In genomic region chr1:67042583-67042982, GRCm38 (mm10) we compare ENCODE assay signal across 28 mouse cellular contexts. TPM values are rescaled to one million over a fixed set of nuclear protein-coding genes. Genes with fewer than 3 reads are reported as not detected.
DNase-seq lines count a peak whose midpoint lies in the region; ATAC-seq and TF ChIP-seq lines count a peak whose summit lies in the region.
"Had no signal": no experiment of that assay in that cellular context is flagged by ENCODE, and none has a peak within 500 bp of the region (broad histone marks: within the 10 kb centered on the region; RNA-seq: fewer than 3 reads in every experiment).

No protein-coding gene starts in this region.

- TF ChIP-seq EP300 in liver, postnatal 0 days (IDR thresholded peaks at IDR 0.05; ENCODE audit: low read depth), result no peak

- H3K4me1 ChIP-seq in heart, embryonic 10.5 days, result peaks cover 6% of the 10 kb centered on the region; the same call in 1 of the 2 replicates
- peaks cover 13% of the 10 kb centered on the region for H3K4me1 ChIP-seq in liver, postnatal 0 days (ENCODE audit: insufficient read depth)
- H3K4me1 ChIP-seq in liver, embryonic 12.5 days, result peaks cover 17% of the 10 kb centered on the region

- H3K27me3 ChIP-seq in heart, embryonic 10.5 days (ENCODE audit: insufficient read depth, poor library complexity, severe bottlenecking), result no peaks in the 10 kb centered on the region
- no peaks in the 10 kb centered on the region for H3K27me3 ChIP-seq in liver, postnatal 0 days (ENCODE audit: insufficient read depth, low read length)
- H3K27me3 ChIP-seq in liver, embryonic 12.5 days (replicated peaks), result no peaks in the 10 kb centered on the region
- H3K27me3 ChIP-seq: CH12.LX; embryonic facial prominence, embryonic 13.5 days; forebrain, embryonic 15.5 days; hindbrain, embryonic 12.5 days; hindbrain, embryonic 15.5 days; intestine, embryonic 15.5 days; Patski had no signal

- no peak for TF ChIP-seq CTCF in liver, postnatal 0 days (IDR thresholded peaks at IDR 0.05; ENCODE audit: low read depth)

- H3K4me3 ChIP-seq in heart, embryonic 10.5 days, result no peak overlapping the region
- no peak overlapping the region for H3K4me3 ChIP-seq in liver, postnatal 0 days (ENCODE audit: low read depth, low read length)
- no peak overlapping the region for H3K4me3 ChIP-seq in liver, embryonic 12.5 days
- H3K4me3 ChIP-seq: embryonic facial prominence, embryonic 10.5 days; embryonic facial prominence, embryonic 13.5 days; erythroblast, embryonic 14.5 days; forebrain, embryonic 12.5 days; forebrain, embryonic 15.5 days; gastrocnemius, adult 2 months; heart, adult 2 months; hindbrain, embryonic 12.5 days; hindbrain, embryonic 15.5 days; intestine, embryonic 15.5 days had no signal

- H3K36me3 ChIP-seq in heart, embryonic 10.5 days, result no peaks in the 10 kb centered on the region
- no peaks in the 10 kb centered on the region for H3K36me3 ChIP-seq in liver, postnatal 0 days (replicated peaks; ENCODE audit: insufficient read depth, low read length)
- H3K36me3 ChIP-seq in liver, embryonic 12.5 days, result no peaks in the 10 kb centered on the region
- H3K36me3 ChIP-seq: embryonic facial prominence, embryonic 10.5 days; embryonic facial prominence, embryonic 13.5 days; forebrain, embryonic 12.5 days; forebrain, embryonic 15.5 days; G1E; hindbrain, embryonic 12.5 days; hindbrain, embryonic 15.5 days; intestine, embryonic 15.5 days had no signal

- 68% methylated on average over 7 of the region's 7 CpGs for WGBS in heart, embryonic 10.5 days
- 32% methylated on average over 7 of the region's 7 CpGs for WGBS in liver, postnatal 0 days (ENCODE audit: insufficient replicate concordance)
- 47% methylated on average over 7 of the region's 7 CpGs for WGBS in liver, embryonic 12.5 days (ENCODE audit: insufficient replicate concordance)

- H3K4me2 ChIP-seq in liver, postnatal 0 days (ENCODE audit: low read depth, low read length), result 0 out of 2 replicates have a peak overlapping the region, but pooled peaks have one; percentile 13
- no peak overlapping the region for H3K4me2 ChIP-seq in liver, embryonic 12.5 days
- H3K4me2 ChIP-seq: embryonic facial prominence, embryonic 13.5 days; forebrain, embryonic 12.5 days; forebrain, embryonic 15.5 days; heart, embryonic 11.5 days; hindbrain, embryonic 12.5 days; hindbrain, embryonic 15.5 days; intestine, embryonic 15.5 days had no signal

- no peak overlapping the region for H3K9ac ChIP-seq in liver, postnatal 0 days (replicated peaks)
- no peak overlapping the region for H3K9ac ChIP-seq in liver, embryonic 12.5 days
- H3K9ac ChIP-seq: embryonic facial prominence, embryonic 13.5 days; forebrain, embryonic 12.5 days; forebrain, embryonic 15.5 days; hindbrain, embryonic 12.5 days; hindbrain, embryonic 15.5 days; intestine, embryonic 15.5 days had no signal

- H3K27ac ChIP-seq in heart, embryonic 10.5 days, result no peak overlapping the region
- peak overlapping the region; percentile 35; the same call in 1 of the 2 replicates for H3K27ac ChIP-seq in liver, postnatal 0 days (ENCODE audit: low read depth)
- no peak overlapping the region for H3K27ac ChIP-seq in liver, embryonic 12.5 days
- H3K27ac ChIP-seq: embryonic facial prominence, embryonic 10.5 days; embryonic facial prominence, embryonic 13.5 days; forebrain, embryonic 12.5 days; forebrain, embryonic 15.5 days; gastrocnemius, adult 2 months; heart, adult 2 months; hindbrain, embryonic 12.5 days; hindbrain, embryonic 15.5 days; intestine, embryonic 15.5 days had no signal

- DNase-seq in heart, adult 11 months, result peak; percentile 76
- no peak for DNase-seq in heart, embryonic 10.5 days (ENCODE audit: low spot score)
- DNase-seq in liver, postnatal 0 days, result peak; percentile 34
- no peak for DNase-seq in lung, adult 18-20 months
- DNase-seq: adrenal gland, postnatal 10 days; adrenal gland, postnatal 36 days; B cell, adult 2 months; cerebellum, adult 18-20 months; cerebellum, adult 9-10 months; cerebellum, postnatal 14 days; embryo, embryonic 11 days; gastrocnemius, adult 2 months; gastrocnemius, postnatal 14 days; heart, adult 2 months had no signal

- no peaks in the 10 kb centered on the region for H3K9me3 ChIP-seq in heart, embryonic 10.5 days
- no peaks in the 10 kb centered on the region for H3K9me3 ChIP-seq in liver, postnatal 0 days (ENCODE audit: low read length)
- H3K9me3 ChIP-seq in liver, embryonic 12.5 days (replicated peaks), result no peaks in the 10 kb centered on the region
- H3K9me3 ChIP-seq: embryonic facial prominence, embryonic 10.5 days; embryonic facial prominence, embryonic 13.5 days; forebrain, embryonic 12.5 days; forebrain, embryonic 15.5 days; G1E; hindbrain, embryonic 12.5 days; hindbrain, embryonic 15.5 days; intestine, embryonic 15.5 days had no signal

- ATAC-seq in liver, postnatal 0 days, result peak; percentile 53
- ATAC-seq in liver, embryonic 12.5 days, result no peak
- peak; percentile 30 for ATAC-seq in megakaryocyte progenitor cell, adult 5-6 weeks (replicated peaks; ENCODE audit: poor library complexity)
- ATAC-seq: forebrain, embryonic 15.5 days; intestine, embryonic 15.5 days; Patski had no signal

RNA-seq across cellular contexts. Expression of gene Lancl1, which starts 3.9 kb away (rescaled TPM):
- polyA plus RNA-seq in heart, embryonic 10.5 days (2016; fragmentation: Nextera tagmentation; extraction: Ambion mirVana), result 59.0 and 59.1 TPM in 2 replicates
- polyA plus RNA-seq in liver, postnatal 0 days (2015; fragmentation: Nextera tagmentation; extraction: Ambion mirVana), result 25.5 and 26.8 TPM in 2 replicates
- polyA plus RNA-seq in liver, embryonic 12.5 days (2016; fragmentation: Nextera tagmentation; extraction: Ambion mirVana), result 27.6 and 31.9 TPM in 2 replicates
- total RNA-seq in megakaryocyte progenitor cell, adult 5-6 weeks (2015), result 49.9 and 50.4 TPM in 2 replicates
- total RNA-seq in megakaryocyte progenitor cell, adult 5-6 weeks (2017), result 29.6 and 38.9 TPM in 2 replicates

Comparison
In these comparisons a context has a peak if more than half of its experiments do, and no peak if none do; other contexts are left out.
1. DNase-seq: peak in heart, adult 11 months (single experiment) and liver, postnatal 0 days (single experiment); none in heart, embryonic 10.5 days (single experiment) and lung, adult 18-20 months (0 of 2).